Mouse (Mus musculus): ENCODE measurements around the gene Cds1.

DNA sequence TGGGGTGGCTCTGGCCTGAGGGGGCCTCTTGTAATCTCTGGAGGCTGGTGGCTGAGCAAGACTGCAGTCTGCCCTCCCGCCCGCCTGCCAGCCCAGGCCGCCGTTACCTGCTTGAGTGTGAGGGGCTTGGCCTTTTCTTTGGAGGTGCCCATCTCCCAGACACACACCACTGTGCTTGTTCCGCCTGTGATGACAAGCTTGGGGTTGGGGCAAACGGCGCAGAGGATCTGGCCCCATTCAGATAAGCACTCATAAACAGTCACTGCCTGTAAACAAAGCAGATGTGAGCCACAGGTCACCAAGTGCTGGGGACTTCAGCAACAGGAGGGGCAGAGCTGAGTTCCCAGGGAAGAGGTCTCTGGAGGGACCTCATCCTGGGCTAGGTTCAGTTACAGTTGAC, 86.2 kb downstream of the Cds1 start:
- TF ChIP-seq POLR2A (IDR thresholded peaks at IDR 0.05; ENCODE audit: extremely low read depth, insufficient read depth, low read length) (no peak), CTCF (IDR thresholded peaks at IDR 0.05; ENCODE audit: low read depth, low read length) (no peak)

All from liver, adult 2 months (tissue).